Mouse (Mus musculus): ENCODE results near the gene Armc9.

DNA sequence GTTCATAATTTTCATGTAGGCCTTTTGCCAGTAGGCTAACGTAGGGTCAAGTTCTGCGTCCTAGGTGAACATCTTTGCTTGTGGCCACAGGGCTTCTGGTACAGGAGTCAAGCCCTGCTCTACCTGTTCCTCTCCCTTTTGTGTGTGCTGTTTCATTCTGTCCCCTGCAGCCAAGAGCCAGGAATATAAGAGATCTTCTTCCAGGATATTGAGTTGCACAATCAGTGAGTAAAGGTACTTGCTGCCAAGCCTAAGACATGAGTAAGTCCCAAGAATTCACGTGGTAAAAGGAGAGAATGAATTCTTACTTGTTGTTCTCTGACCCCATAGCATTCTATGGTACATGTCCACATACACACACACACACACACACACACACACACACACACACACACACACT, 138.5 kb downstream of the Armc9 start:
- TF ChIP-seq CTCF (IDR thresholded peaks at IDR 0.05; ENCODE audit: low read depth) (no peak), EP300 (IDR thresholded peaks at IDR 0.05; ENCODE audit: low read depth) (no peak)
